Comparison of ENCODE assay signal across 10 mouse cellular contexts in the genomic region with DNA sequence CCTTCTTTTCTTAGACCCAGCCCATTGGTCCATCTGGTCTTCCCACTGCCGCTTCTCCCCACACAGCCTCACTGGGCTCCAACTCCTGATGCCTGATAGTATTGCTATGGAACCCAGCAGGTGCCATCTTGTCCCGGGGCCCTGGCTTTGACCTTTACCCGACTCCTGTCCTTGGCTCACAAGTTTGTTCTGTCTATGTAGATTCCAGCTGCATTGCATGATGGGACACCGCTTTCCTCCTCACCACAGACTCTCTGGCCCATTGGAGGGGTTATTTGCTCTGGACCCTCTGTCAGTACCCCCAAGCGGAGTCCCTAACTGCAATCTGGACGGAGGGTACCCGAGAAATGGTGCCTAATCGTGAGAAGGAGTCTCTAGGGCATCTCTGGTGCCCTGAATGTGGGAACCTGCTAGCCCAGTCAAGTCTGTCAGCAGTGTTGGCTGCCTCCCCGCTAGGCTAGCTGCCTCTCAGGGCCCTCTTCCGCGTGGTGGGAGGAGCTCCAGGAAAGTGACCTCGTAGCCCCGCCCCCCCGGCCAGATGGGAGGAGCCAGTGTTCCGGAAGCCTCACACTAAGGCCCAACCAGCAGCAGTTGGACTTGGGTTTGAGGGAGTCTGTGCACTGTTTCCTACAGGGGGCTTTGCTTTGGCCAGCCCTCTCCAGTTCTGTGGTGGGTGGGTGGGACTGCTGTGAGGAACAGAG. TPM values are rescaled to one million over a fixed set of nuclear protein-coding genes. Genes with fewer than 3 reads are reported as not detected.
DNase-seq lines count a peak whose midpoint lies in the region; ATAC-seq lines count a peak whose summit lies in the region.
"Had no signal": no experiment of that assay in that cellular context is flagged by ENCODE, and none has a peak within 500 bp of the region (broad histone marks: within the 10 kb centered on the region; RNA-seq: fewer than 3 reads in every experiment).

No protein-coding gene starts in this region.

- no peaks in the 10 kb centered on the region for H3K27me3 ChIP-seq in hindbrain, embryonic 15.5 days
- H3K27me3 ChIP-seq in heart, embryonic 12.5 days (replicated peaks), result peaks cover 91% of the 10 kb centered on the region

- peaks cover 64% of the 10 kb centered on the region for H3K4me1 ChIP-seq in hindbrain, embryonic 15.5 days (replicated peaks)
- peaks cover 35% of the 10 kb centered on the region for H3K4me1 ChIP-seq in heart, embryonic 12.5 days (replicated peaks)

- no peaks in the 10 kb centered on the region for H3K9me3 ChIP-seq in hindbrain, embryonic 15.5 days
- H3K9me3 ChIP-seq in heart, embryonic 12.5 days (replicated peaks), result no peaks in the 10 kb centered on the region

- peak; percentile 41 for DNase-seq in CD4-positive helper T cell, adult 2 months (ENCODE audit: low read depth, low spot score)
- peak; percentile 86 for DNase-seq in R1 (ENCODE audit: low read depth, low spot score)
- DNase-seq in neural tube, embryonic 10.5 days (ENCODE audit: extremely low spot score, low spot score), result peak; percentile 34
- no peak for DNase-seq in urinary bladder, adult 18-20 months (ENCODE audit: low spot score in 2 of 2)
- DNase-seq in urinary bladder, postnatal 25 days (ENCODE audit: low spot score), result no peak
- DNase-seq: lung, adult 2 months had no signal

- WGBS in hindbrain, embryonic 15.5 days, result 35% methylated on average over 15 of the region's 15 CpGs
- WGBS in heart, embryonic 12.5 days, result 32% methylated on average over 15 of the region's 15 CpGs

- H3K4me3 ChIP-seq in hindbrain, embryonic 15.5 days, result peak overlapping the region; percentile 79
- H3K4me3 ChIP-seq in heart, embryonic 12.5 days, result no peak overlapping the region

- no peak overlapping the region for H3K9ac ChIP-seq in hindbrain, embryonic 15.5 days
- H3K9ac ChIP-seq in heart, embryonic 12.5 days, result no peak overlapping the region

- ATAC-seq in hindbrain, embryonic 15.5 days (ENCODE audit: low FRiP score, low read depth), result no peak
- no peak for ATAC-seq in heart, embryonic 12.5 days (ENCODE audit: insufficient number of reproducible peaks, low FRiP score)
- ATAC-seq: intestine, postnatal 0 days had no signal

- H3K36me3 ChIP-seq in hindbrain, embryonic 15.5 days, result 0 out of 2 replicates have a peak, but pooled peaks cover 3% of the 10 kb centered on the region
- peaks cover 2% of the 10 kb centered on the region; the same call in 1 of the 2 replicates for H3K36me3 ChIP-seq in heart, embryonic 12.5 days

- peak overlapping the region; percentile 82 for H3K4me2 ChIP-seq in hindbrain, embryonic 15.5 days
- H3K4me2 ChIP-seq in heart, embryonic 12.5 days, result no peak overlapping the region

- no peak overlapping the region for H3K27ac ChIP-seq in hindbrain, embryonic 15.5 days (replicated peaks)
- no peak overlapping the region for H3K27ac ChIP-seq in heart, embryonic 12.5 days (ENCODE audit: poor library complexity, severe bottlenecking)

RNA-seq across cellular contexts. Expression of gene Chd5, which starts 2.3 kb away (rescaled TPM):
- 57.4 and 61.8 TPM in 2 replicates for polyA plus RNA-seq in hindbrain, embryonic 15.5 days (2015; fragmentation: Nextera tagmentation; extraction: Ambion mirVana)
- polyA plus RNA-seq in heart, embryonic 12.5 days (2016; fragmentation: Nextera tagmentation; extraction: Ambion mirVana), result 0.08 TPM in 1 of 2 replicates, not detected in the other

RNA-seq across cellular contexts. Expression of gene Rpl22, which starts 15.2 kb away (rescaled TPM):
- polyA plus RNA-seq in hindbrain, embryonic 15.5 days (2015; fragmentation: Nextera tagmentation; extraction: Ambion mirVana), result 135 and 176 TPM in 2 replicates
- 278 and 280 TPM in 2 replicates for polyA plus RNA-seq in heart, embryonic 12.5 days (2016; fragmentation: Nextera tagmentation; extraction: Ambion mirVana)

RNA-seq across cellular contexts. Expression of gene Rnf207, which starts 21.9 kb away (rescaled TPM):
- polyA plus RNA-seq in hindbrain, embryonic 15.5 days (2015; fragmentation: Nextera tagmentation; extraction: Ambion mirVana), result 8.6 and 8.8 TPM in 2 replicates
- 56.5 and 62.1 TPM in 2 replicates for polyA plus RNA-seq in heart, embryonic 12.5 days (2016; fragmentation: Nextera tagmentation; extraction: Ambion mirVana)

RNA-seq across cellular contexts. Expression of gene Icmt, which starts 43.7 kb away (rescaled TPM):
- 18.3 and 22.2 TPM in 2 replicates for polyA plus RNA-seq in hindbrain, embryonic 15.5 days (2015; fragmentation: Nextera tagmentation; extraction: Ambion mirVana)
- polyA plus RNA-seq in heart, embryonic 12.5 days (2016; fragmentation: Nextera tagmentation; extraction: Ambion mirVana), result 24.0 and 25.4 TPM in 2 replicates

RNA-seq across cellular contexts. Expression of gene Hes3, which starts 49.3 kb away (rescaled TPM):
- 0.47 and 3.0 TPM in 2 replicates for polyA plus RNA-seq in hindbrain, embryonic 15.5 days (2015; fragmentation: Nextera tagmentation; extraction: Ambion mirVana)
- polyA plus RNA-seq in heart, embryonic 12.5 days (2016; fragmentation: Nextera tagmentation; extraction: Ambion mirVana), result not detected in 2 replicates
- polyA plus RNA-seq: intestine, postnatal 0 days; lung, adult 2 months; small intestine, adult 2 months had no signal

Comparison
In these comparisons a context has a peak if more than half of its experiments do, and no peak if none do; other contexts are left out.
1. DNase-seq: peak in CD4-positive helper T cell, adult 2 months (single experiment), R1 (single experiment) and neural tube, embryonic 10.5 days (single experiment); none in urinary bladder, adult 18-20 months (0 of 2) and urinary bladder, postnatal 25 days (single experiment).
2. RNA of gene Chd5, which starts 2.3 kb away (polyA plus RNA-seq): 57.4 to 61.8 TPM in hindbrain, embryonic 15.5 days; 0.08 TPM in heart, embryonic 12.5 days; every median in the first group is over 10 times any median in the second.